ENCODE assay signal across 1 mouse cellular context in the genomic region with DNA sequence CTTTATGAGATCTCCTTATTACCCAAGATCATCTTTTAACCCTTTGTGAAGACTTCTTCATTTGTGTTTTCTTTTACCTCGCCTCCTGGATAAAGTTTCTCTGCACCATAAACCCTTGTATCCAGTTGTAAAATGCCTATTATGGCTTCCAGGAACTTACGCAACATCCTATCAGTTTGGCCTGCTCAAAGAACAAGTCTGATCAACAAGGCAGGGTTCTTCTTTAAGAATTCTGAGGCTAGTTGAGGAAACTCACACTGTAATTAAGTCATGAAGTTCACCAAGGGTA.
TF ChIP-seq lines count a peak whose summit lies in the region.

No protein-coding gene starts in this region.

TF ChIP-seq in MEL, 35 proteins besides CTCF, POLR2A, EP300 and RAD21:
- TF ChIP-seq CHD2 (IDR thresholded peaks at IDR 0.05; ENCODE audit: low read length) (no peak), HCFC1 (IDR thresholded peaks at IDR 0.05; ENCODE audit: low read depth, low read length) (no peak), ETS1 (IDR thresholded peaks at IDR 0.05; ENCODE audit: low read depth, low read length) (no peak), SIN3A (IDR thresholded peaks at IDR 0.05; ENCODE audit: low read length) (no peak), MEF2A (IDR thresholded peaks at IDR 0.05; ENCODE audit: extremely low read depth, insufficient replicate concordance, low read depth, low read length, poor library complexity, severe bottlenecking) (no peak), POLR2AphosphoS2 (IDR thresholded peaks at IDR 0.05; ENCODE audit: low read length) (no peak), KAT2A (conservative IDR thresholded peaks at IDR 0.05; ENCODE audit: low read depth, low read length) (no peak), ZKSCAN1 (IDR thresholded peaks at IDR 0.05; ENCODE audit: low read depth, low read length) (no peak), JUND (IDR thresholded peaks at IDR 0.05; ENCODE audit: low read depth, low read length) (no peak), NELFE (IDR thresholded peaks at IDR 0.05; ENCODE audit: low read depth, low read length) (no peak), MYB (IDR thresholded peaks at IDR 0.05; ENCODE audit: low read depth, low read length) (no peak), MAFK (IDR thresholded peaks at IDR 0.05; ENCODE audit: borderline replicate concordance, low read depth, low read length) (no peak), BHLHE40 (IDR thresholded peaks at IDR 0.05; ENCODE audit: borderline replicate concordance, low read depth, low read length) (no peak)
